16 mouse cellular contexts compared by ENCODE assay signal in the genomic region with DNA sequence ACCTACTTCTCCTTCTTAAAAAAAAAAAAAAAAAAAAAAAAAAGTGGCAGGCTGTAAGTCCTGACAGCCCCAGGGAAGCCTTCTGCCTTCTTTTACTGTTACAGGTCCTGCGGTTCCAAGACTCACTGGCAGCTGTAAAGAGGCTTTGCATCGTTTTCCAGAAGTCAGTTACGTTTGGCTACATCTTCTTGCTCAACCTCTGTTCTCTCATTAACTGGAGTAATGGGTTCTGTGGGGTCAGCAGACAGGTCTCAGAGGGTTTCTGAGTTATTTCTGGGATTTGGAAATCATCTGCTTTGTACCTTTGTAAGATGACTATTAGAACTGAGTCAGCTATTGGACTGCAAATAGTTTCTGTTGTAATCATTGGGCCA.
DNase-seq lines count a peak whose midpoint lies in the region; ATAC-seq and TF ChIP-seq lines count a peak whose summit lies in the region.
"Had no signal": no experiment of that assay in that cellular context is flagged by ENCODE, and none has a peak within 500 bp of the region (broad histone marks: within the 10 kb centered on the region; RNA-seq: fewer than 3 reads in every experiment).

No protein-coding gene starts in this region.

- H3K36me3 ChIP-seq in C2C12 (ENCODE audit: control insufficient read depth, insufficient read depth) = no peaks in the 10 kb centered on the region
- H3K36me3 ChIP-seq in forebrain, embryonic 15.5 days = no peaks in the 10 kb centered on the region
- H3K36me3 ChIP-seq: forebrain, embryonic 10.5 days; midbrain, embryonic 10.5 days had no signal

- 42% methylated on average over 3 of the region's 3 CpGs for WGBS in forebrain, embryonic 15.5 days

- no peaks in the 10 kb centered on the region for H3K79me3 ChIP-seq in C2C12 (ENCODE audit: low read depth)

- H3K9me3 ChIP-seq in forebrain, embryonic 15.5 days = no peaks in the 10 kb centered on the region
- H3K9me3 ChIP-seq: midbrain, embryonic 10.5 days had no signal

- ATAC-seq in megakaryocyte progenitor cell, adult 5-6 weeks (replicated peaks; ENCODE audit: poor library complexity) = peak; percentile 44; the same call in 1 of the 2 replicates
- ATAC-seq in forebrain, embryonic 15.5 days (replicated peaks) = no peak

- H3K27ac ChIP-seq in forebrain, embryonic 15.5 days (replicated peaks) = no peak overlapping the region
- H3K27ac ChIP-seq: forebrain, embryonic 10.5 days; liver, embryonic 14.5 days; midbrain, embryonic 10.5 days had no signal

- TF ChIP-seq CTCF in C2C12 (IDR thresholded peaks at IDR 0.05; ENCODE audit: control insufficient read depth, insufficient read depth, insufficient read length) = no peak

- DNase-seq in heart, adult 18-20 months = peak; percentile 3 to 9
- no peak for DNase-seq in heart, postnatal 36 days
- DNase-seq in adipocyte (ENCODE audit: low spot score) = peak; percentile 34
- no peak for DNase-seq in lung, postnatal 14 days
- DNase-seq: cerebellum, postnatal 14 days; heart, postnatal 4 days; kidney, adult 2 months; kidney, postnatal 25 days; lung, postnatal 10 days had no signal

- H3K4me3 ChIP-seq in C2C12 (ENCODE audit: insufficient read depth, poor library complexity, severe bottlenecking) = no peak overlapping the region
- H3K4me3 ChIP-seq in forebrain, embryonic 15.5 days = no peak overlapping the region
- H3K4me3 ChIP-seq: forebrain, embryonic 10.5 days; midbrain, embryonic 10.5 days had no signal

- H3ac ChIP-seq in C2C12 (ENCODE audit: control insufficient read depth, insufficient read length, low read depth) = no peak overlapping the region

- intact Hi-C loops in heart, postnatal 36 days (cut with DNase I) = no loop called here

- H3K4me2 ChIP-seq in forebrain, embryonic 15.5 days (replicated peaks) = no peak overlapping the region
- H3K4me2 ChIP-seq: heart, embryonic 11.5 days had no signal

- no peaks in the 10 kb centered on the region for H3K79me2 ChIP-seq in C2C12 (ENCODE audit: control insufficient read depth, insufficient read depth)

- H3K27me3 ChIP-seq in C2C12 (ENCODE audit: control insufficient read depth, insufficient read depth, insufficient read length) = no peaks in the 10 kb centered on the region
- no peaks in the 10 kb centered on the region for H3K27me3 ChIP-seq in forebrain, embryonic 15.5 days

- H3K9ac ChIP-seq in forebrain, embryonic 15.5 days (replicated peaks) = no peak overlapping the region
- H3K9ac ChIP-seq: liver, embryonic 14.5 days had no signal

- peaks cover 15% of the 10 kb centered on the region for H3K4me1 ChIP-seq in forebrain, embryonic 15.5 days
- H3K4me1 ChIP-seq: midbrain, embryonic 10.5 days had no signal

TF ChIP-seq in C2C12, 6 proteins besides CTCF, POLR2A, EP300 and RAD21:
- TF ChIP-seq CEBPB (IDR thresholded peaks at IDR 0.05; ENCODE audit: low read depth) = peak; percentile 66
- TF ChIP-seq MYOD1 (IDR thresholded peaks at IDR 0.05; ENCODE audit: control insufficient read depth, insufficient read length, low read depth) = no peak
- TF ChIP-seq USF1 (IDR thresholded peaks at IDR 0.05; ENCODE audit: low read depth) = no peak
TF ChIP-seq in C2C12: peak in this region for 1.

Comparison
In these comparisons a context has a peak if more than half of its experiments do, and no peak if none do; other contexts are left out.
1. DNase-seq: peak in heart, adult 18-20 months (2 of 2) and adipocyte (single experiment); none in heart, postnatal 36 days (0 of 2) and lung, postnatal 14 days (single experiment).